Mouse (Mus musculus) heart, postnatal 25 days (tissue): ENCODE data around the gene Dnajc25. TPM values are rescaled to one million over a fixed set of nuclear protein-coding genes. Genes with fewer than 3 reads are reported as not detected.
A peak's percentile ranks its signal among the peaks of the same experiment; 100 is the strongest.

Experiments used
- DNase-seq: peaks from one replicate; pipeline ENCODE4 v3.0.0; 2022; ENCODE audit warnings: low spot score
- intact Hi-C: fragments of 180-260 bp; cut with DNase I; formaldehyde crosslinking; loops from one replicate; pipeline ENCODE4 v1.15.1; 2025
- total RNA-seq, 2 experiments: library from RNA; stranded (reverse); gene quantifications; 2 replicates each; pipeline ENCODE4 v1.2.3; 2021

Gene Dnajc25
- 10 to 100 TPM; 17.6 to 18.2 TPM for total RNA-seq

DNA sequence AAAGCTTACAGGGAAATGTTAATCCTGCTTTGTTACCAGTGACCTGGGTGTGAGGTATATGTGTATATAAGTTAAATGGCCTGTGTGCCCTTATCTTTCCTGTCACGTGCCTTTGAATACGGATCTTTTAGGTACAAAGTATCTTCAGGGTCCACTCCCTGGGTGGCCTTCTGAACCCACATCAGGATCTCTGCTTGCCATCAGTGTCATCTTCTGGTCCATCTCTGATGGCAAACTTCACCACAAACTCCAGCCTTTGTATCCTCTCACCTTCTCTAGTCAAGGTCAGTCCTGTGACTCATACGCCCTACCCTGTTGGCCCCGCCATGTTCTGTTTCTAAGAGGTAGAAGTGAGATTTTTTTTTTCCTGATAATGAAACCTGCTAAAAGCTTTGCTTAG lies at the start of gene Dnajc25:
Gene Dnajc25, plus strand, starts transcription at position 301 of the 400 bp plus-strand sequence.
- no peak for DNase-seq

DNA sequence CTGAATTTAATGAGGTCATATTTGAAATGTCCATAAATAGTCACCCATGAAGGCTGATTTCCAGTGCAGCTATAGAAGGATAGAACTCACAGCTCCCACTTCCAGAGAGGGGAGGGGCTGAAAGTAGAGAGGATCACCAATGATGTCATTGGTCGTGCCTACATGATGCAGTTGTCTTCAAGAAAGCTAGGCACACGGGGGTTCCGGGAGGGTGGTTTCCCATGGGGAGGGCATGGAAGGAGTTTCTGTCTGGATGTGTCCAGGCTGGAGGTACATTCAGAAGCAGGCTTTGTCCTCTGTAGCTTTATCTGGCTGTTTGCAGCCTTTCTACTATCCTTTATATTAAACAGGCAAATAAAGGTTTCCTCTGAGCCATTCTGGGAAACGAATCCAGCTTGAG lies 46.5 kb upstream of the Dnajc25 start:
- DNase-seq: no peak
- intact Hi-C loops: no loop called here

More for the DNA sequence above, at the start of gene Dnajc25:
- intact Hi-C loops: loop anchor here (10.0 kb wide), 1 partner anchor 730 kb away; no protein-coding TSS in a partner anchor

DNA sequence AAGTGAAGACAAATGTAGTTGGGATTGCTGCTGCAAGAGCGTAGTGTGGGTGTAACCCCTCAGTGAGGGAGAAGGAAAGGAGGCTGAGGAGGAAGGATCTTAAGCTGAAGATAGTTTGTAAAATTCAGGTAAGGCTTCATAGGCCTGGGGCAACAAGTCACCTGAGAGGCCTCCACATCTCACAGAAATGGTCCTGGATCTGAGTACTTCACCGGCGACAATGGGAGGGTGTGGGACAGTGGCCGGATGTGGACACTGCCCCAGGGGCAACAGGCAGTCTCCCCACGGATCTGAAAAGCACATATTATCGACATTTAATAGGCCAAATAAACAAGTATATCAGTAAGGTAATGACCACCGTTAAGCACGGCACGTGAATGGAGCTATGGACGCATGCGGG lies 42.2 kb upstream of the Dnajc25 start:
- DNase-seq: no peak
- intact Hi-C loops: no loop called here

DNA sequence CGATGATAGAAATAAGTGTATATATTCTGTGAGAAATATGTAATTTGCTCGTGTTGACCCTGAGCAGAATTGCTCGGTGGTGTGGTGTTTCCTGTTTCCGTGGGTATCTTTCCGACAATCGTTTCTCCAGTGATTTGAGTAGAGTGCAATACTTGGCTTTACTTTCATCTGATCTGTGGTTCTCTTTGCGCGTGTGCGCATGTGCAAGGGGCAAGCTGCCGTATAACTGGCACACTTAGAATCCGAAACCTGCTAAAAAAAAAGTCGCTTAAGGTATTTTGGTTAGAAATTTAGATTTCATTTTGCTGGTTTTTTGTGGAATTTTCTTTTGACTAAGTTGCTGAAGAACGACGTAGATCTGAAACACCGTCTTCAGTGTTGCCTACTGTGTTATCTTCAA lies 33.1 kb upstream of the Dnajc25 start:
- DNase-seq: no peak
- intact Hi-C loops: no loop called here

DNA sequence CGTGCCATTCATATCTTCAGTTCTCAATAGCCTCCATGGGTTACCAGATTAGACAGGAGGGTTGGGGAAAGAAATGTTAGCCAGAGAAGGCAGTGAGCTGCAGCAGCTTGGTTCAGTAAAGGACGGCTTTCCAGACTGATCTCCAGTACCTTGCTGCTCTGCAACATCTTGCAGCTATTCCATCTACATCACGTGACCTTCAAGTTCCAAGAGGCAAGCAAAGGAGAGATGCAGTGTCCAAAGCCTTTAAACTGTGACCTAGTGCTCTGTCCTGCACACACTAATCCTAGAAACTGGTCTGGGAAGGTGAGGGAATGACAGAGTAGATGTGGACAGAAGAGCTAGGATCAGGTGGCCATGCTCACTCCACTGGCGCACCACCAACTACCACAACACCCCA lies 31.6 kb upstream of the Dnajc25 start:
- DNase-seq: no peak
- intact Hi-C loops: no loop called here

DNA sequence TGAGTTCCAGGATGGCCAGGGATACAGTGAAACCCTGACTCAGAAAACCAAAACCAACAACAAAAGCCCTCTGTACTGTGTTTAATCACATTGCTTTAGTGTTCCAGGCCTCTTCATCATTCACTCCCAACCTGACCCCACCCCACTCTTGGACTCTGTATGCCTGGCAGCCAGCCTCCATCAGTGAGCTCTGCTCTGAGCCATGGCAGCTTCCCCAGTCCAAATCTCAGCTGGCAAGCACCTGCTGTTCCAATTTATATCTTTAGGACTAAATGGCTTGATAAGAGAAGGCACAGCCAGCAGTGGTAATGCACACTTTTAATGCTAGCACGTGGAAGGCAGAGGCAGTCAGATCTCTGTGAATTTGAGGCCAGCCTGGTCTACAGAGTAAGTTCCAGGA lies 29.7 kb upstream of the Dnajc25 start:
- intact Hi-C loops: no loop called here
- DNase-seq: no peak

DNA sequence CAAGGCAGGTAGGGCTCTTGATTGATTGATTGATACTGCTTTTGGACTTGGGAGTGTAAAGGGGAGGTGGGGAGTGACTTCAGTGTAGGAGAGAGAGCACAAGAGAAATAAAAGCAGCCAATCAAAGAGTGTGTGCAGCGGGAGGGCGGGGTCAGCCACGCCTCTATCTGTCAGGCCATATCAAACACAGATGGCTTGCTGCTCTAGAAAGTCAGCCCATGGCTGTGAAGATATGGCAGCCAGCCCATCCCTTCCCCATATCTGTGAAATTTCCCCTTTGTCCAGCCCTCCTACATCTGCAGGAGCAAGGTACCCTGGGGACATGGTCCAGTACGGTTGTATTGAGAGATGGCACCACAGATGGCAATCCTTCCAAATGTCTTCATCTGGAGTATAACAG lies 24.2 kb upstream of the Dnajc25 start:
- no peak for DNase-seq
- intact Hi-C loops: no loop called here

DNA sequence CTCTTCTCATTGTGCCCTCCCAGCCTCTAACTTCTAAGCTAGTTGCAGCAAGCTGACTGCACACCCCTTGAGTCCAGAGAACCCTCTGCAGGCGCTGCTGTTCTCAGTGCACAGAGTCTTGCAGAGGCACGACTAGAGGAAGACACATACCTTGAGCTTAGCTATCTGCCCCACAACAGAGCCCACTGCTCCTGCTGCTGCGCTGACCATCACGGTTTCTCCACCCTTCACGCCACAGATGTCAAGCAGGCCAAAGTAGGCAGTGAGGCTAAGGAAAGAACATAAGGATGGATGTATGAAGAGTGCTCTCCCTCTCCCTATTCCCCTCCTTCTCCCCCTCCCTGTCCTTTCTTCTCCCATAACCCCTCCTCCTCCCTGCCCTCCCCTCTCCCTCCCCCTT lies 19.2 kb upstream of the Dnajc25 start:
- DNase-seq: no peak
- intact Hi-C loops: no loop called here

DNA sequence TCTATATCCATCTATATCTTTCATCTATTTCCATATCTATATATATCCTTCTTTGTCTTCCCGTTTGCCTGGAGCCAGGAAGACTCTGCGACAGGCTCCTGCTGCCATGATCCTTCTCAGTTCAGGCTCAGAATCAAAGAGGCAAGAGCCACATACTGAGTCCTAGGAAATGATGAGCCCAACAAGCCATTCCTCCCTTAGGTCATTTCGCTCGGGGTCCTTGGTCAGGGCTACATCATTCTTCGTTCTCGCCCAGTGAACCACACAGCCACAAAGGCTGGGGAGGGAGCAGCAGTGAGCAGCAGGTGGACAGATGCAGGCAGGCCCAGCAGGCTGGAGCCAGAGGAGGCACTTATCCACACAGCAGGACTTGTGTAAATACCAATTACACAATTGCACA lies 13.4 kb upstream of the Dnajc25 start:
- intact Hi-C loops: no loop called here
- no peak for DNase-seq

DNA sequence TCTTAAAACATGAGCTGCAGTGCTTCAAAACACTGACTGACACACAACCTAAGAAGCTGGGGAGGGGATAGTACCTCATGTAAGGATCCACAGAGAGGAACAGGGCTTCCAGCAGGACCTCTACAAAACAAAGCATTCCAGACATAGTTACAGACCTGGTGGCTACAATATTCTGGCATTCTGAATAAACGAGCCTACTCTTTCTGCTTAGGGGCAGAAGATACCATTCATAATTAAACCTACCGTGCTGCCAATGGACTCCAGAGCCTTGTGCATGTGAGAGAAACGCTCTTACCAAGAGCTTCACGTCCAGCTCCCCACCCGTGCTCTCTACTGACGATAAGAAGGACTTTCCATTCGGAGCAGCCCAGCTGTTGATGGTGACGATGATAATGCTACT lies 12.1 kb upstream of the Dnajc25 start:
- DNase-seq: no peak
- intact Hi-C loops: no loop called here

DNA sequence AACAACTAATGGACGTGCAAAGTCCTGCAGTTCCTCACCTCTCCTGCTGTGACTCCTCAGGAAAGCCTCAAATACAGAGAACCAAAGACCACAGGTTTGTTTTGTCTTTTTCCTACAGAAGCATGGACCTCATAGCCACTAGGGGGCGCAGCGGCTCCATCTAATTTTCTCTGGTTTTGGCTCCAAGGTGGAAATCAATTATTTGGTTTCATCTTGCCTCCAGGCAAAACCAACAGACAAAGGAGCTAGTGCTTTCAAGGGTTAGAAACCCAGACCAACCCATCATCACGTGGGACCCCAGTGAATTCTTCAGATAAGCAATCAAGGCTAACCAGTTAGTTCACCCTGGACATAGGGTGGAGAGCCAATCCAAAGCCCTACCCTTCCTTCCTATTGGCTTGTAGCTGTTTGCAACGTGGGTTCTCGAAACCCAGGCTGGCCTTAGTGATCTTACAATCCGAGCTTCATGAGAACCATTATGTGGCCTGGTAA lies 9.7 kb upstream of the Dnajc25 start:
- DNase-seq: peak; percentile 32
- intact Hi-C loops: loop anchor here (1.0 to 5.0 kb wide), 2 partner anchors 14 to 352 kb away; no protein-coding TSS in a partner anchor

DNA sequence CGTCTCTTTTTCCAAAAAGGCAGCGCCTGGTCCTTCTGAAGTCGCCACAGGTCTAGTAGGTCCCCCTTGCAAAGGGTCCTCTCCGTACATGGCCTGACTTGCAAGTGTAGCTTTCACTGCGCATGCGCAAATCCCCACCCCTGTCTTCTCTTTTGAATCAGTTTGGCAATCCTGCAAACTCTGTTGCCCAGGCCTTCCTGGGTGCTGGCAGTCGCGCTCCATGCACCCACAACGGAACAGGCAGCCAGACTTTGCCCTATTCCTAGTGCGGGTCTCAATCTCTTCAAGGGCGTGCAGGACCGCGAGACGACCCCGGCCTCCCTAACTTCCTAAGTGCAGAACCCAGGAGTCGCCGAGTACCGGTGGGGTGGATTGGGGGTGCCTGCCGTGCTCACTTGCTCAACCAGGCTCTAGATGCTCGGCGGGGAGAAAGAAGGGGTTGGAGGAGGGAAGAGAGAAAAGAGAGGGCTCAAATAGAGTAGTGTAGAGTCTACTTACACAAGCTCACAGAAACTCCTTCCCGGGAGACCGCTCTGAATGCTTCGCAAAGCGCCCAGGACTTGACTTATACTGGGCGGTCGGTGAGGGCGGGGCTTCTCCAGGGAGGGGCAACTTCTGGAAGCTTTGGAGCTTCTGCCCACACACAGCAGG lies 8.2 kb upstream of the Dnajc25 start, which contains the start of gene Ptgr1:
Gene Ptgr1, minus strand, starts transcription at position 580 of the 651 bp plus-strand sequence.
- intact Hi-C loops: loop anchor here (5.0 kb wide), 1 partner anchor 351 kb away; no protein-coding TSS in a partner anchor
- peak; percentile 53 for DNase-seq

DNA sequence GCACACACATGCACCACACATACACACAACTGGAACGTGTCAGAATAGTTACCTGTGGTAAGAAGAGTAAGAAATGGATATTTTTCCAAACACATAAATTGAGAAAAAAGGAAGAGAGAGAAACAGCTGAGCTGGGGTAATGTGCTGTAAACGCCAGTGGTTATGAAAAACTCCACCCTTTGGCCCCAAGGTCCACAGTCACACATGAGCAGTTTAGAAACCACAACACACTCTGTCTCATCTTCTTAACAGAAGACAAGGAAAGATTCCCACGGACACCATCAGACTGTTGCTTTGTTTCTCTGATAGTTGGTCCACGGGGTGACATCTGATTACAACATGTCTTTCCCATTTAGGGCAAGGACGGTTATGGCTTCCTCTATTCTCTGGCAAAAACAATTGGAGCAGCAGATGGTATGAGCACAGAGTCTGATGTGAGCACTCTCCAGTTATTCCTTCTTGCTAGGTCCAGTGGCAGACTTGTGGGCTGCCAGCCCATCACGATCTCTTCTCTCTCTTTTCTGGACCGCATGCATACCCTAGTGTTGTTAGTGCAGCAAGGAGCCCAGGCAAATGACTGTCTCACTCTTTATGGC lies 5.5 kb upstream of the Dnajc25 start:
- intact Hi-C loops: loop anchor here (5.0 kb wide), 1 partner anchor 348 kb away; no protein-coding TSS in a partner anchor

DNA sequence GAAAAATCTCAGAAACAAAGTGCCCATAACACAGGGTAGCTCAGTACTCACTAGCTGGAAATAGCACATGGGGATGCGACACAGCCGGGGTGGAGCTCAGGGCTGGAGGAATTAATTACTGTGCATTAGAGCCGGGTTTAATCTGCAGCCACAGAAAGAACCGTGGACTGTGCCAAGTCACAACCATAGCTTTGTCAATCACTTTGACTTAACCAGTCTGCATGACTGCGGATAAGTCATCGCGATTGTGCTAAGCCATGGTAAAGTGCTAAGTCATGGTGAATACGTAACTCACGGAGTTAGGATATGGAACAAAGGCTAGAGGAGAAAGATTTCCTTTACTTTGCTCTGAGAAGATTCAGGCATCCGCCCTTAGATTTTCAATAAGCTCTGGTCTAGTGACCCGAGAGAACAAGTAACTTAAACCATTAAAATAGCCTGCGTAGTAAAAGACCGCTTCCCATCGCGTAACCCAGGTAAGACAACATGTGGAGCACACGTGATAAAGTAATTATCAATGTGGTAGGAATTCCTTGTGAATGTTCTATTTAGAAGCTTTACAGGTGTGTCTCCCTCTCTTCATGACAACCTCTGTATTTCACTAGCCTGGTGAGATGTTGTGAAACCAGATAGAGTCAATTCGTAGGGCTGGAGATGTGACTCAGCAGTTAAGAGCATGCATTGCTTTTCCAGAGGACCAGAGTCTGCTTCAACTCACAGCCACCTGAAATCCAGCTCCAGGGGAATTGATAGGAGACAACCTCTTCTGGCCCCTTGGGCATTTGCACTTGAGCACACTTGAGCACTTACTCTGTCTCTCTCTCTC lies 4.0 kb upstream of the Dnajc25 start:
- no peak for DNase-seq
- intact Hi-C loops: loop anchor here (10.0 kb wide), 1 partner anchor 726 kb away; no protein-coding TSS in a partner anchor

More for the DNA sequence above, 5.5 kb upstream of the Dnajc25 start:
- DNase-seq: no peak

DNA sequence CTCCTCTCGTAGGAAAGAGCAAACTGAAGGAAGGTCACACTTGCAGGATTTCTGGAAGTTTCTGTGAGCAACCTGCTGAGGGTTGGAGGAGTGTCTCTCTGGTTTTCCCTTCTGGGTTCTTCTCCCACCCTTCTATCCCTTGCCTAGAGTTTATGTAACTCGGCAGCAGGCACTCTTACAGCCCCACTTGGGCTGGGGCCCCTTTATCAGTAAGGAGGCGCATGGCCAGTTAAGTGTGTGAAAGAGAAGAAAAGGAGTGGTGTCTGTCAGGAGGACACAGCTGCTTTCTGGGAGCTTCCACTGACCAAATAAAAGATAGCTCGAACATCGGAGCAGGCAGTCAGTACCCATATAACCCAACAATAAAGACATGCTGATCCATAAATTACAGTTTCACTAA lies 2.7 kb upstream of the Dnajc25 start:
- DNase-seq: no peak

DNA sequence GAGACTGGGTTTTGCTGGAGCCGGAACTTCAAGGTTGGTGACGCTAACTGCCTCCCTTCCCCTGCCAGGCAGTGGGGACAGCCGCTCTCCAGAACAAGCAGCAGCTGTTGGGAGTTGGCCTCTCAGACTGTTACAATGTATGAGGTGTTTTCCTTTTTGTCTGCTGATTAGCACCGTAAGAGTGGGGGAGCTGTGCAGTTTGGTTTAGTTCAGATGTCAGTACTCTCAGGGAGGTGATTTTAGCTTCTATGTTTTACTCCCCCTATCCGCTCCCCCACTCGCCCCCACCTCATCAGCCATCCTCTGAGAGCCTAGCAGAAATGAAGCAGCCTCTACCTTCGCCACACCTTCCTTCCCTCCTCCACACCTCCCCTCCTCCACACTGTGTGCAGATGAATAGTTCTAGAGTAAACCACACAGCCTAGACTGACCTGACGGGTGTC lies 410 bp downstream of the Dnajc25 start:
- intact Hi-C loops: loop anchor here (10.0 kb wide), 1 partner anchor 730 kb away; no protein-coding TSS in a partner anchor
- no peak for DNase-seq

More for the DNA sequence above, 2.7 kb upstream of the Dnajc25 start:
- intact Hi-C loops: loop anchor here (10.0 kb wide), 1 partner anchor 727 kb away; no protein-coding TSS in a partner anchor

DNA sequence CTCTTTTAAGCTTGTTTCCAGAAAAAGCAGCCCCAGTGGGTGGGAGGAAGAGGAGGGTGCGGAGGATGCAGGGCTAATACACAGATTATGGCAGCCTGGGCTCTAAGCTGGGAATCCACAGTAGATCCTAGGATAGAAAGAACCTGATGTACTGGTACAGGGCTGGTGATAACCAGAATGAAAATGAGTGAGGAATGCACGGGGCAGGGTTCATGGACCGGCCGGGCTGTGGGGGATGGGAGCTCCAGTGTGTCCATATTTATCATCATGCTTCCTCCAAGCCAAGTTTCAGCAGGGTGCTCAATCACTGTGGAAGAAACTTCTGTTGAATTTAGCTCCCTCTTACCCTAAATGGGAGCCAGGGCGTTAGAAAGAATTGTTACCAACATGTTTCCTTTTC lies 2.2 kb downstream of the Dnajc25 start:
- intact Hi-C loops: loop anchor here (10.0 kb wide), 1 partner anchor 732 kb away; no protein-coding TSS in a partner anchor
- no peak for DNase-seq

DNA sequence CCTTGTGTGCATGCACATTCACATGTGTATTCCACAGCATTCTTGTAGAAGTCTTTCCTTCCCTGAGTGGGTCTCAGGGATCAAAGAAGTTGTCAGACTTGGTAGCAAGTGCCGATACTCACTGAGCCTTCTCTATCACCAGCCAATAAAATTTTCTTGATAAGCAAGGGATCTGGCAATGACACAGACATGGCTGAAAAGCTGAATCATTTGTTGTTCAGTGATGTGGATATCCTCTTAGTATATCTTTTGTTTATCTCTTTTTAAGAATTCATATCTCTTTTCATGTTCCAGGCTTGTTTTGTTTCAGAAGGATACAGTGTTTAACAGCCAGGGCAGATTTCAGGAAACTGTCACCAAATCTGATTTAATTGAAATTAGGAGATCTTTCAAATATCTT lies 3.8 kb downstream of the Dnajc25 start:
- intact Hi-C loops: loop anchor here (1.0 to 10.0 kb wide), 2 partner anchors 13 to 734 kb away; no protein-coding TSS in a partner anchor
- no peak for DNase-seq

DNA sequence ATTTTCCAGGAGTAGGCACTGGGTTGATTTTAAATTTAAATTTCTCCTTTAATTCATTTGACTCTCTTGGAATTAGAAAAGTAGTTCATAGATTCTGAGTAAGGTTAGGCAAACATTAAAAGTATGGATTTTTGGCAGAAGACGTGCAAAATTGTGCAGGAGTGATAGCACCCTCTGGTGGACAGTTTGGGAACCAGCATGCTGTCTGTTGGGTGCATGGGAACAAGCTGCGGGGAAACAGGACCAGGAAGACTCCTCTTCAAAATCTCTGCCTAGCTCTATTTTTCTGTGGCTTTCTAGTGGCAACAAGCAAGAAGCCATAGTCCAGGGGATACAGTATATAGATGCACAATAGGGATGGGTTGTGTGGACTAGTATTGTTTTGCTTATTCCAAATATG lies 4.8 kb downstream of the Dnajc25 start:
- peak; percentile 12 for DNase-seq
- intact Hi-C loops: loop anchor here (1.0 to 10.0 kb wide), 2 partner anchors 14 to 735 kb away; no protein-coding TSS in a partner anchor

DNA sequence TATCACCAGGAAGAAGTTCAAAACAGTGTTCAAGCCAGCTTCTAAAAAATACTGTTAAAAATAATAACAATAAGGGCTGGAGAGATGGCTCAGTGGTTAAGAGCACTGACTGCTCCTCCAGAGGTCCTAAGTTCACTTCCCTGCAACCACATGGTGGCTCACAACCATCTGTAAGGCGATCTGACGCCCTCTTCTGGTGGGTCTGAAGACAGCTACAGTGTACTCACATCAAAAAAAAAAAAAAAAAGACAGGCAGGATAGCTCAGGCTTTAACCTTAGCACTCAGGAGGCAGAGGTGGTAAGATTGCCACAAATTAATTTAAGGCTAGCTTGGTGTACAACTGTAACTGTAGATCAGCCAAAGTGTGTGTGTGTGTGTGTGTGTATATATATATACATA lies 5.8 kb downstream of the Dnajc25 start:
- no peak for DNase-seq
- intact Hi-C loops: no loop called here
